Mouse (Mus musculus): ENCODE data around the gene Col6a1.

- TF ChIP-seq CTCF (IDR thresholded peaks at IDR 0.05; ENCODE audit: control insufficient read depth, insufficient read depth, insufficient replicate concordance, low read depth, low read length) (no peak), POLR2A (IDR thresholded peaks at IDR 0.05; ENCODE audit: control insufficient read depth, low read depth, low read length) (no peak)
Measured at GRCm38 (mm10) chr10:76665551-76665950, 60.4 kb downstream of the Col6a1 start.
